Mouse (Mus musculus) thymus, adult 2 months (tissue): ENCODE measurements around the gene Slc16a10.

Experiments
- CTCF ChIP-seq: fragments of 200-500 bp; IDR thresholded peaks from 2 replicates; pipeline ENCODE4 v1.5.1; 2012; ENCODE audit warnings: mild to moderate bottlenecking, control low read depth, low read length, moderate library complexity, borderline replicate concordance; ENCODE audit not compliant: control insufficient read depth, poor library complexity, insufficient read depth; ENCODE audit errors: extremely low read depth
- POLR2A ChIP-seq: fragments of 200-500 bp; IDR thresholded peaks from 2 replicates; pipeline ENCODE4 v1.6.1; 2012; ENCODE audit warnings: mild to moderate bottlenecking, low read length, control low read depth, moderate library complexity; ENCODE audit not compliant: control insufficient read depth, poor library complexity, insufficient read depth; ENCODE audit errors: extremely low read depth

GRCm38 (mm10) chr10:40188831-40189230 lies 46.8 kb upstream of the Slc16a10 start:
- no peak for TF ChIP-seq POLR2A
- no peak for TF ChIP-seq CTCF
